Mouse (Mus musculus) MEL (cell line): ENCODE data around the gene Tbc1d14. TPM values are rescaled to one million over a fixed set of nuclear protein-coding genes. Genes with fewer than 3 reads are reported as not detected.

Experiments
- DNase-seq: peaks from one replicate; pipeline ENCODE4 v3.0.0; 2011; ENCODE audit warnings: low read depth, low spot score
- H3K27ac ChIP-seq: 2 replicates; pipeline ENCODE4 v1.5.1; 2012; ENCODE audit warnings: low read depth, mild to moderate bottlenecking, control low read depth, low read length, moderate library complexity; ENCODE audit not compliant: control insufficient read depth
- H3K27me3 ChIP-seq, 2 experiments: fragments of 150-350 bp in 1 of 2; sonication (generic) in 1 of 2; 2 replicates each; pipeline ENCODE4 v1.6.1; 2012; ENCODE audit warnings: low read length in 2 of 2, mild to moderate bottlenecking in 2 of 2, improper control_type of control experiment in 1 of 2, moderate library complexity in 1 of 2; ENCODE audit not compliant: insufficient read depth in 2 of 2, control insufficient read depth in 1 of 2
- H3K36me3 ChIP-seq, 2 experiments: 2 replicates each; pipeline ENCODE4 v1.6.1; 2012 to 2014; ENCODE audit warnings: low read length in 2 of 2, improper control_type of control experiment in 1 of 2, inconsistent platforms in 1 of 2, mild to moderate bottlenecking in 1 of 2; ENCODE audit not compliant: insufficient read depth in 2 of 2, control insufficient read depth in 1 of 2
- H3K4me1 ChIP-seq, 2 experiments: fragments of 150-350 bp in 1 of 2; sonication (generic) in 1 of 2; 2 replicates each; pipeline ENCODE4 v1.6.1; 2012; ENCODE audit warnings: low read length in 2 of 2, improper control_type of control experiment in 1 of 2, mild to moderate bottlenecking in 1 of 2; ENCODE audit not compliant: insufficient read depth in 2 of 2, control insufficient read depth in 1 of 2
- H3K4me3 ChIP-seq, 2 experiments: fragments of 150-350 bp in 1 of 2; sonication (generic) in 1 of 2; 2 replicates each; pipeline ENCODE4 v1.5.1; 2012; ENCODE audit warnings: low read depth in 2 of 2, low read length in 2 of 2, mild to moderate bottlenecking in 2 of 2, moderate library complexity in 2 of 2, control low read depth in 1 of 2, improper control_type of control experiment in 1 of 2; ENCODE audit not compliant: control insufficient read depth in 1 of 2, insufficient read depth in 1 of 2
- H3K79me2 ChIP-seq: 2 replicates; pipeline ENCODE4 v1.6.1; 2012; ENCODE audit warnings: mild to moderate bottlenecking, low read length, moderate library complexity; ENCODE audit not compliant: control insufficient read depth, poor library complexity, insufficient read depth
- H3K9ac ChIP-seq: 2 replicates; pipeline ENCODE4 v1.6.1; 2012; ENCODE audit warnings: low read depth, mild to moderate bottlenecking, control low read depth, low read length, moderate library complexity; ENCODE audit not compliant: control insufficient read depth, poor library complexity, severe bottlenecking
- H3K9me3 ChIP-seq: fragments of 150-350 bp; sonication (generic); replicated peaks from 2 replicates; pipeline ENCODE4 v1.6.1; 2012; ENCODE audit warnings: mild to moderate bottlenecking, low read length, improper control_type of control experiment, moderate library complexity; ENCODE audit not compliant: insufficient read depth
- BHLHE40 ChIP-seq: IDR thresholded peaks from 2 replicates; pipeline ENCODE4 v1.6.1; 2012; ENCODE audit warnings: low read depth, mild to moderate bottlenecking, inconsistent platforms, low read length, improper control_type of control experiment, borderline replicate concordance
- CHD1 ChIP-seq: IDR thresholded peaks from 2 replicates; pipeline ENCODE4 v1.6.1; 2012; ENCODE audit warnings: low read depth, mild to moderate bottlenecking, inconsistent platforms, low read length, improper control_type of control experiment
- CTCF ChIP-seq, 3 experiments: IDR thresholded peaks in 2 of 3; conservative IDR thresholded peaks in 1 of 3; 2 replicates each; pipeline ENCODE4 v1.5.1; 2011 to 2012; ENCODE audit warnings: low read length in 3 of 3, low read depth in 2 of 3, mild to moderate bottlenecking in 2 of 3, improper control_type of control experiment in 1 of 3, inconsistent platforms in 1 of 3, mixed read lengths in 1 of 3, moderate library complexity in 1 of 3; ENCODE audit not compliant: control insufficient read depth in 1 of 3, insufficient read depth in 1 of 3, poor library complexity in 1 of 3, severe bottlenecking in 1 of 3
- E2F4 ChIP-seq: IDR thresholded peaks from 2 replicates; pipeline ENCODE4 v1.6.1; 2011; ENCODE audit warnings: low read depth, low read length, improper control_type of control experiment, borderline replicate concordance
- ETS1 ChIP-seq: IDR thresholded peaks from 2 replicates; pipeline ENCODE4 v1.6.1; 2012; ENCODE audit warnings: low read depth, mild to moderate bottlenecking, inconsistent platforms, low read length, improper control_type of control experiment, moderate library complexity
- GABPA ChIP-seq: IDR thresholded peaks from 2 replicates; pipeline ENCODE4 v1.6.1; 2012; ENCODE audit warnings: low read depth, mild to moderate bottlenecking, inconsistent platforms, low read length, improper control_type of control experiment, moderate library complexity
- GATA1 ChIP-seq: IDR thresholded peaks from 2 replicates; pipeline ENCODE4 v1.6.1; 2011; ENCODE audit warnings: low read depth, low read length, improper control_type of control experiment
- KAT2A ChIP-seq: conservative IDR thresholded peaks from 2 replicates; pipeline ENCODE4 v1.6.1; 2012; ENCODE audit warnings: low read depth, low read length, improper control_type of control experiment, inconsistent platforms
- MAFK ChIP-seq: IDR thresholded peaks from 2 replicates; pipeline ENCODE4 v1.6.1; 2011; ENCODE audit warnings: low read depth, mild to moderate bottlenecking, low read length, improper control_type of control experiment, borderline replicate concordance
- MXI1 ChIP-seq: IDR thresholded peaks from 2 replicates; pipeline ENCODE4 v1.6.1; 2011; ENCODE audit warnings: mild to moderate bottlenecking, low read depth, low read length, improper control_type of control experiment
- POLR2A ChIP-seq, 2 experiments: IDR thresholded peaks; 2 replicates each; pipeline ENCODE4 v1.6.1; 2011 to 2012; ENCODE audit warnings: low read length in 2 of 2, mild to moderate bottlenecking in 2 of 2, control low read depth in 1 of 2, improper control_type of control experiment in 1 of 2, low read depth in 1 of 2, moderate library complexity in 1 of 2; ENCODE audit not compliant: control insufficient read depth in 1 of 2, insufficient read depth in 1 of 2, poor library complexity in 1 of 2
- POLR2AphosphoS2 ChIP-seq: IDR thresholded peaks from 2 replicates; pipeline ENCODE4 v1.6.1; 2011; ENCODE audit warnings: low read length, improper control_type of control experiment
- RAD21 ChIP-seq: IDR thresholded peaks from 2 replicates; pipeline ENCODE4 v1.6.1; 2011; ENCODE audit warnings: mild to moderate bottlenecking, low read depth, low read length, improper control_type of control experiment
- SIN3A ChIP-seq: IDR thresholded peaks from 2 replicates; pipeline ENCODE4 v1.6.1; 2012; ENCODE audit warnings: low read length, improper control_type of control experiment, inconsistent platforms
- SMC3 ChIP-seq: IDR thresholded peaks from 2 replicates; pipeline ENCODE4 v1.6.1; 2011; ENCODE audit warnings: low read depth, low read length, improper control_type of control experiment
- TBP ChIP-seq: IDR thresholded peaks from 2 replicates; pipeline ENCODE4 v1.8.0; 2011; ENCODE audit warnings: low read depth, low read length, improper control_type of control experiment
- UBTF ChIP-seq: IDR thresholded peaks from 2 replicates; pipeline ENCODE4 v1.6.1; 2012; ENCODE audit warnings: low read depth, mild to moderate bottlenecking, inconsistent platforms, low read length, improper control_type of control experiment, moderate library complexity, borderline replicate concordance; ENCODE audit not compliant: insufficient read depth
- USF1 ChIP-seq: IDR thresholded peaks from 2 replicates; pipeline ENCODE4 v1.6.1; 2014; ENCODE audit warnings: low read depth, mild to moderate bottlenecking, inconsistent platforms, low read length, improper control_type of control experiment, moderate library complexity
- USF2 ChIP-seq, 2 experiments: IDR thresholded peaks; 2 replicates each; pipeline ENCODE4 v1.6.1; 2011 to 2012; ENCODE audit warnings: improper control_type of control experiment in 2 of 2, low read length in 2 of 2, borderline replicate concordance in 1 of 2, inconsistent platforms in 1 of 2, low read depth in 1 of 2, mild to moderate bottlenecking in 1 of 2; ENCODE audit not compliant: insufficient read depth in 1 of 2
- ZKSCAN1 ChIP-seq: IDR thresholded peaks from 2 replicates; pipeline ENCODE4 v1.6.1; 2012; ENCODE audit warnings: low read depth, mild to moderate bottlenecking, inconsistent platforms, low read length, improper control_type of control experiment, moderate library complexity
- ZNF384 ChIP-seq: IDR thresholded peaks from 2 replicates; pipeline ENCODE4 v1.6.1; 2012; ENCODE audit warnings: low read depth, mild to moderate bottlenecking, inconsistent platforms, low read length, improper control_type of control experiment
- polyA plus RNA-seq, 2 experiments: library from polyadenylated mRNA; stranded (reverse) in 1 of 2; unstranded in 1 of 2; fragments of >175 nt in 1 of 2; fragments of >200 nt in 1 of 2; gene quantifications; 2 replicates each; pipeline versions ENCODE4 v1.2.1 to v1.2.4; 2012; ENCODE audit warnings: low replicate concordance in 2 of 2, low read depth in 1 of 2; ENCODE audit not compliant: insufficient read length in 2 of 2, insufficient read depth in 1 of 2, missing spikeins in 1 of 2
- total RNA-seq: library from RNA; depleted of rRNA; stranded (reverse); fragments of 300-350 nt; gene quantifications from 2 replicates; pipeline ENCODE4 v1.2.3, GENCODE M21; 2012

The Tbc1d14 gene
- total and polyA plus RNA-seq, 3 experiments: 7.3 to 35.6 TPM; not detected in 1

DNA sequence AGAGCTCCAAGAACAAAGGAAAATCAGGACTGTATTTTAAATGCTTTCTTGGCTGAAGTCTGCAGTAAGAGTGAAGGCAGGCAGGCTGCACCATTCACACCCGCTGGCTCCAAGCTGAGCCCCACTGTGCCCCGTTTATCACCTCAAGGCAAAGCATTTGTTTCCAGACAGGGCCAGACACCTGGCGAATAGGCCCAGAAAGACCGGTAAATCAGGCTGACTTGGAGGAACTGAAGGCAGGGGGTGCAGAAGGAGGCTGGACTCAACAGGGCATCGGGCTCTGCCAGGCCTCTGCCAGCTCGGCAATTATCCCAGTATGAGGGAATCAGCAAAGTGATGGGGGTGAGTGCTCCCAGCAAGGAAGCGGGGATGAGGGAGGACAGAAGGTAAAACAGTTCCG lies 148.0 kb downstream of the Tbc1d14 start:
- H3K79me2 ChIP-seq: no peaks in the 10 kb centered on the region
- H3K4me1 ChIP-seq: no peaks in the 10 kb centered on the region
- H3K36me3 ChIP-seq: no peaks in the 10 kb centered on the region
- no peak overlapping the region for H3K27ac ChIP-seq
- TF ChIP-seq CTCF (IDR thresholded peaks at IDR 0.05 in 2 of 3, conservative IDR thresholded peaks at IDR 0.05 in 1 of 3; ENCODE audit: control insufficient read depth in 1 of 3, insufficient read depth in 1 of 3, low read depth in 2 of 3, low read length in 3 of 3, poor library complexity in 1 of 3, severe bottlenecking in 1 of 3): no peak
- no peak for TF ChIP-seq GATA1
- TF ChIP-seq RAD21: no peak
- TF ChIP-seq SIN3A: no peak
- no peak for TF ChIP-seq POLR2AphosphoS2
- no peak for TF ChIP-seq TBP
- TF ChIP-seq BHLHE40: no peak
- TF ChIP-seq MAFK: no peak
- no peak for TF ChIP-seq GABPA
- no peak for TF ChIP-seq ZKSCAN1
- no peak for TF ChIP-seq ETS1
- TF ChIP-seq SMC3: no peak
- TF ChIP-seq MXI1: no peak
- TF ChIP-seq KAT2A: no peak
- TF ChIP-seq UBTF: no peak
- no peak for TF ChIP-seq POLR2A (IDR thresholded peaks at IDR 0.05; ENCODE audit: control insufficient read depth in 1 of 2, insufficient read depth in 1 of 2, low read depth in 1 of 2, low read length in 2 of 2, poor library complexity in 1 of 2)
- H3K9me3 ChIP-seq: no peaks in the 10 kb centered on the region
- H3K4me3 ChIP-seq: no peak overlapping the region
- H3K9ac ChIP-seq: no peak overlapping the region
- H3K27me3 ChIP-seq: no peaks in the 10 kb centered on the region
- DNase-seq: no peak

DNA sequence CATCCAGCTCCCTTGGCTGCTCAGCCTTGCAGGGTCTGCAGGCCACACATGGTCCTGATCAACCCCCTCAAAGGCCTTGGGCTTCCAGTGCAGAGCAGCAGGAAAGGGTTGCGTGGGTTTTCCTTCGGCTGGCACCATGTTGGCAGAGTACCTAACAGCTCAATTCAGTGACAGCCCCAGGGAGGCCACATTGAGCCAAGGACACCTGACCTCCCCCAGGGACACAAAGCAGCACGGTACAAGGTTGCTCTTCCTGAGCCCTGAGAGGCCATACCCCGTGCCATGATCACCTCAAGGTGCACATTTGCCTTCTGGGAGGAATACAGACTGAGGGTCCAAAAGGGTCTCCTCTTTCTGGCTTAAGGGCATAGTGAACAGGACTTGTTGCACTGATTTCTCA lies 148.5 kb downstream of the Tbc1d14 start:
- no peak for DNase-seq
- no peak overlapping the region for H3K27ac ChIP-seq
- no peak overlapping the region for H3K9ac ChIP-seq
- H3K36me3 ChIP-seq: no peaks in the 10 kb centered on the region
- TF ChIP-seq ETS1: no peak
- no peak for TF ChIP-seq GABPA
- no peak for TF ChIP-seq USF2 (IDR thresholded peaks at IDR 0.05; ENCODE audit: borderline replicate concordance in 1 of 2, insufficient read depth in 1 of 2, low read depth in 1 of 2, low read length in 2 of 2)
- no peak for TF ChIP-seq CHD1
- TF ChIP-seq ZNF384: no peak
- TF ChIP-seq E2F4: no peak
- no peak for TF ChIP-seq USF1
- TF ChIP-seq SIN3A: no peak
- H3K79me2 ChIP-seq: no peaks in the 10 kb centered on the region
- H3K27me3 ChIP-seq: no peaks in the 10 kb centered on the region
- H3K4me3 ChIP-seq: no peak overlapping the region
- H3K9me3 ChIP-seq: no peaks in the 10 kb centered on the region
- H3K4me1 ChIP-seq: no peaks in the 10 kb centered on the region
